Mouse (Mus musculus) cerebellum, adult 8-10 months (tissue): ENCODE measurements around the gene Sec24b.

ENCODE experiments used
- DNase-seq: peaks from one replicate; pipeline ENCODE4 v3.0.0; 2022

Gene Sec24b

DNA sequence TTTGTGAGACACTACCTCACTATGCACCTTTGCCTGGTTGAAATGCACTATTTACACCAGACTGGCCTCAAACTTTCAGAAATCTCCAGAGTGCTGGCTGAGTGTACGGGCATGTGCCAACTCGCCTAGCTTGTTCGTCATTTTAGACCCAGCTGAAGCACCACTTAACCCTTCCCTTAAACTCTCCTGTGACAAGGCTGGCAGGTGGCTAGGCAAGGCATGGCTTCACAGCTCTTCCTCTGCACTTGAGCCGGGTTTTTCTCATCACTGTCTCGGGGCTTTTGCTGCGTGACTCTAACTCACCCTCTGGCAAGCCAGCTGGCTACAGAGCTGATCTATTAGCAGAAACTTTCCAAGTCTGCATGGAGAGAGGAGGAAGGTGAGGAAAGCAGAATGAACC, 6.8 kb downstream of the Sec24b start:
- no peak for DNase-seq

DNA sequence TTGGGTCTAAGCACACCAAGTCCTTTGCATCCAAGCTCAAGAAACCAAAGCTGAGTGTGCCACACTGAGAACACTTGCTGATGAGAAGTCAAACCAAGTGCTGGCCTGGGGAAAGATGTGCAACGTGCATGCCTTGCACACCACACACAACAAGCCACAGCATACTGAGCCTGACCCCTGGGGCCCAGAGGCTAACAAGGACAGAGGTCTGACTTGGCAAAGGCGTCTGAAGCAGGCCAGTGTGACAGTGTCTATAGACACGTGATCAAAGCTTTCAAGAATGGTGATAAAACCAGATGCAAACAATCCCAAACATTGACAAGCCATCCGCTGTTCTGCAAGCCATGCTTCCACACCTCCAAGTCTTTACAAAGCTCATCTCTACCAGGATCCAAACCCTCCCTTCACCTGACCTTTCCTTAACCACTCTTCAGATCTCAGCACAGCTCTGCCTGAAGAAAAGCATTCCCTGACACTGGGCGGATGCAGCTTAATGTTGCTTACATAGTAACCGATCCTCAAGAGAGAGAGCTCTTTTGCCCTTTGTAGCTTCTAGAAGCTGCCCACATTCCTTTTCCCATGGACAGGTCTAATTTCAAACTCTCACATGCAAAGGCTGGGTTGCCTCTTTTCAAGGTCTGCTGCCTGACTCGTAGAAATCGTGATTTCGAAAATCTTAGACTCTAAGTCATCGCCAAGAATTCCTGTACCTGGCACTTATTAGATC, 7.8 kb downstream of the Sec24b start:
- no peak for DNase-seq

- DNase-seq = no peak
Observed at GRCm38 (mm10) chr3:130052541-130053298, 8.6 kb downstream of the Sec24b start.

GRCm38 (mm10) chr3:130052116-130052515, 9.2 kb downstream of the Sec24b start:
- no peak for DNase-seq

DNA sequence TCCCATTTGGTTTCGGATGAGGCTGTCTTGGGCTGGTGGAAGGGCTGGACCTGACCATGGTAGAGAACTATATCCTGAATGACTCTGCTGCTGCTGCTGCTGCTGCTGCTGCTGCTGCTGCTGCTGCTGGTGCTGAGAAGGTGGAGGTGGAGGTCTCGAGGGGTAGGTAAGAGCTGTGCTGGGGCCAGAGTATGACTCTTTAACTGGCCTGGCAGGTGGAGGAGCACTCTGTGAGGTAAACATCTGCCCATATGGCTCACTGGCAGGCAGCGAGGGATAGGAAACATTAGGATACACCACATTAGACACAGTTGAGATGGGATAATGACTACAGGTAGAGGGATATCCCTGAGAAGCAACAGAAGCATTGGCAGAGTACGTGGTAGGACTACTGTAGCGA, 20.6 kb downstream of the Sec24b start:
- no peak for DNase-seq

DNA sequence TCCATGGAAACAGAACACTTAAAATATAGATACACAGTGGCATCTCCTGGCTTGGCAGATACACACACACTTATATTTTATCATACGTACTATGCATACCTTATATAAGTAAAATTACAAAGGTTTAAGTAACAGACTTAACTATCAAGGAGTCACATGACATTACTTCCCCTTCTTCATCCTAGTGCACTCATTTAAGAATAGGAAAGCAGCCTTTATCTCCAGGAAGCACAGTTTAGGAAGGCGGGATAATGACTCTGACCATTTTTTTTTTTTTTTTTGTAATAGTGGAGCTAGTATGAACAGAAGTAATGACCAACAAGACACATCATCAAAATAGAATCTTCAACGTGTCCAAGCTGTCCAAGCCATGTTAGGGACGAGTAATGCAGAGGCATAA, 21.3 kb downstream of the Sec24b start:
- DNase-seq = no peak

GRCm38 (mm10) chr3:130028741-130029140, 32.6 kb downstream of the Sec24b start:
- DNase-seq = no peak

GRCm38 (mm10) chr3:130026181-130026580, 35.2 kb downstream of the Sec24b start:
- peak; percentile 22 for DNase-seq

GRCm38 (mm10) chr3:130025556-130025955, 35.8 kb downstream of the Sec24b start:
- no peak for DNase-seq

- no peak for DNase-seq
Observed at GRCm38 (mm10) chr3:130012943-130013342, 48.4 kb downstream of the Sec24b start.

- DNase-seq = no peak
Observed at GRCm38 (mm10) chr3:130011236-130011635, 50.1 kb downstream of the Sec24b start.

GRCm38 (mm10) chr3:130006141-130006540, 55.2 kb downstream of the Sec24b start:
- no peak for DNase-seq

DNA sequence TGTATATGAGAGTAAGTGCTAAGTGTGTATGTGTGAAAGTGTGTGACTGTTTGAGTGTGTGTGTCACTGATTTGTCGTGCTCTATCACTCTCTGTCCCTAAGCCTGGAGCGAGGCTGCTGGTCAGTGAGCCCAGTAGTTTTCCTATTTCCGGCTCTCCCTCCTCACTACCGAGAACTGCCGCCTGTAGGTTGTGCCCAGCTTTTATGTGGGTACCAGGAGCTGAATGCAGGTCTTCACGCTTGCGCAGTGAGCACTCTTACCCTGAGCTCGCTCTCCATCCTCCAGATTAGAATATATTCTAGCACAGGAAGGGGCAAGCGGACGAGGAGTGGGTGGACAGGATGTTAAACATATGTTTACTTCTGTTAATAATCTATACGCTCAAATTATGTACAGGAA, 60.4 kb downstream of the Sec24b start:
- no peak for DNase-seq

- no peak for DNase-seq
Observed at GRCm38 (mm10) chr3:129998526-129998925, 62.8 kb downstream of the Sec24b start.

DNA sequence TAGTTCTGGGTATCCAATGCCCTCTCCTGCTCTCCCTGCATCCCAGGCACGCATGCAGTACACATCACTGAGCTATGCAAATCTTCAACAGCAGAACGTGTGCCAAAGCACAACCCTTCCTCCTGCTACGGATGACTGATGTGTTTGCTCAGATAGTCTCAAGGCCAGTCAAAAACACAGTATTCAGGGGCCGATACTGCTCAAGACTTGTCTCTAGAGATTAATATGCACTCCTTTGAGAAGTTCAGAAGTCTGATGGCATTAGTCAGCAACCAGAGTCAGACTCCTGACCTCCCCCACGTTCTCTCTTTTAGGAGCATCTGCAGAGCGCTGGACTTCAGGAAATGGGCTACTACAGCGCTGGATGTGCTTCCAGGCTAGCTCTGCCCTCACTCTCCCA, 63.4 kb downstream of the Sec24b start:
- no peak for DNase-seq

GRCm38 (mm10) chr3:129997324-129997723, 64.0 kb downstream of the Sec24b start:
- DNase-seq = no peak

DNA sequence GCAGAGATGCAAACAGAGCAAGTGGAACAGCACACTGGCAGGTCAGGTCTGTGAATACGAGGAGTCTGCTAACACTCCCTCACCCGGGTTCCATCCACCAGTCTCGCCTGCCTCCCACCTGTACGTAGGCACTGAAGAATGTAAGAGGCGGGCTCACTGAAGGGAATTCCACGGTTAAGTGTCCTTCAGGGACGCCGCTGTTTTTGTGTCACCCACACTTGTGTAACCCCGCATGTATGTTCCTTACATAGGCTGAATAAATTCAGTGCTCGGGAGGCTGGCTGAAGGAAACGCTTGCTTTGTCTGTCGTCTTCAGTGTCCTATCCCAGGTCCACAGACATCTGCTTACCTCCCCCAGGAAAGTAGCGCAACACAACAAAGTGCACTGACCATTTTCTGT, 74.1 kb downstream of the Sec24b start:
- DNase-seq = no peak

- no peak for DNase-seq
Observed at GRCm38 (mm10) chr3:129985335-129985734, 76.0 kb downstream of the Sec24b start.

GRCm38 (mm10) chr3:129984797-129985196, 76.6 kb downstream of the Sec24b start:
- no peak for DNase-seq

DNA sequence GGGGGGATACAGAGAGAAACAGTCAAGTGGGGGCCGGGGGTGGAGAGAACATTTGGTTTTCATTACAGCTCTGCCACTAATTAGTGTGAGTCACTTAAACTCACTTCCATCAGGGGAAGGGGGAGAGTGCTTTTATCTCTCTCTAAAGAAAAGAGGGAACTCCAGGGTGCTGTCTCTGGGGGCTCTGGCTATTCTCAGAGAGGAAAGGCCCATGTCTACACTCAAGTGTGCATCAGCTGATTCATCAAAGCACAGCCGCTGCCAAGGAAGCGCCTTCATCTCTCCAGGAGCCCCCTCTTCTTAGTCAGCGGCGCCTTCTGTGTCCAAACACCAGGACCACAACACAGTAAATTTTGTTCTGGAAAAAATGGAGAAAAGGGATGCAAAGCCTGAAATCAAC, 79.1 kb downstream of the Sec24b start:
- DNase-seq = no peak

- DNase-seq = no peak
Observed at GRCm38 (mm10) chr3:129981756-129982155, 79.6 kb downstream of the Sec24b start.

DNA sequence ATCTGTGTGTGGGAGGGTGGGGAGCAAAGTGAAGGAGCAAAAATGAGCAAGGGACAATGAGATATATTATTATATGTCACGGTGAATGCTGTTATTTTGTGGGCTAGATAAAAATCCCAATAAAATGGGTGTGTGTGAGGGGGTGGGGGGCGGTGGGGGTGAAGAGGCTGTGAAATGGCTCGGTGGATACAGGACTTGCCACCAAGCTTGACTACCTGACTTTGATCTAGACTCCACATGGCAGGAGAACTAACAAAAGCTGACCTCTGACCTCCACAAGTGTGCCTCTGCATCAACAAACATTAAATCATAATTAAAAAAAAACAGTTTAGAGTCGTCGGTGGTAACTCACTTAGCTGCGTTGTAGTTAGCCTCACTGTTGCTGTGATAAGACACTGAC, 81.8 kb downstream of the Sec24b start:
- DNase-seq = no peak

DNA sequence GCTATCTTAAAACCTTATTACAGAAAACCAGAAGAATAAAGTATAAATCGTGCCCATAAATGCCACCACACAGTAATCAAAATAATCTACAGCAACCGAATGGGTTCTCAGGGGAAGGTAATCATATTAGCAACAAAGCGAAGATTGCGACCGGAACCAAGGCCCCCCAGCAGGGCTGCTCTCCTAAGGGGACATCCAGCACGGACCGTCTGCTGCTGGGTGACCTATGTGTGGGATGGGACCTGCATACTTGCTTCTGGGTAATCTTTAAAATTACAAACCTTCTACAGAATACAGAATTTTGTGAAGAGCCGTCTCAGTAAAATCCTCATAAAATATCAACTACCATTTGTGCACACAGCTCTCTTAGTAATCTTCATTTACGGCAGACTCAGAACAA, 82.6 kb downstream of the Sec24b start:
- no peak for DNase-seq

DNA sequence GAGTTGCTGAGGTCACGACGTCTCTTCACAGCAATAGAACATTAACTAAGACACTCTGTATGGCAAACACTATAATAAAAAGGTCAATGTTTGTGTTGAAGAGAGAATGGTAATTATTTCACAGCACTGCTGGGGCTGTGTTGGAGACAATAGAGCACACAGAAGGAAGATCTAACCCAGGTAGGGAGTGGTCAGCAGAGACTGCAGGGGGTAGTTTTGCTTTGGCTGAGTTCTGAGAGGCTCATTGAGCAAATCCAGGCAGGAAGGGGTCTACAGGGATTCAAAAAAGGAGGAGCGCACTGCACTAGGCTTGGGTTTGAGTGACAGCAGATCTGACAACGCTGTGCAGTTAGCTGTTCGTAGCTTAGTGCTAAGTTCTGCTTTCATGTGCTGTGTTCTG, 85.0 kb downstream of the Sec24b start:
- no peak for DNase-seq
